Mouse (Mus musculus) stomach, postnatal 0 days (tissue): Measurements from ENCODE around the gene Cntln. TPM values are rescaled to one million over a fixed set of nuclear protein-coding genes. Genes with fewer than 3 reads are reported as not detected.

ENCODE experiments used
- ATAC-seq: fragments of 200-750 bp; cut with Nextera tagmentation; 2 replicates; pipeline ENCODE4 v1.8.0; 2017; ENCODE audit not compliant: low FRiP score, low TSS enrichment
- DNase-seq: peaks from one replicate; pipeline ENCODE4 v3.0.0-alpha.2; 2016; ENCODE audit warnings: low spot score
- H3K27ac ChIP-seq: fragments of 300-500 bp; sonication (generic); replicated peaks from 2 replicates; pipeline ENCODE4 v1.5.1; 2014; ENCODE audit warnings: mild to moderate bottlenecking, control low read depth
- H3K27me3 ChIP-seq: fragments of 300-500 bp; sonication (generic); 2 replicates; pipeline ENCODE4 v1.6.1; 2014; ENCODE audit warnings: low read length; ENCODE audit not compliant: control insufficient read depth, insufficient read depth
- H3K36me3 ChIP-seq: fragments of 300-500 bp; sonication (generic); 2 replicates; pipeline ENCODE4 v1.6.1; 2014; ENCODE audit warnings: low read length, mixed read lengths; ENCODE audit not compliant: control insufficient read depth, insufficient read depth
- H3K4me1 ChIP-seq: fragments of 300-500 bp; sonication (generic); replicated peaks from 2 replicates; pipeline ENCODE4 v1.6.1; 2014; ENCODE audit warnings: antibody characterized with exemption; ENCODE audit not compliant: control insufficient read depth, insufficient read depth
- H3K4me2 ChIP-seq: fragments of 300-500 bp; sonication (generic); replicated peaks from 2 replicates; pipeline ENCODE4 v1.6.1; 2014; ENCODE audit warnings: low read depth, mild to moderate bottlenecking, control low read depth, moderate library complexity
- H3K4me3 ChIP-seq: fragments of 300-500 bp; sonication (generic); 2 replicates; pipeline ENCODE4 v1.5.1; 2014; ENCODE audit warnings: low read depth, low read length, control low read depth
- H3K9ac ChIP-seq: fragments of 300-500 bp; sonication (generic); 2 replicates; pipeline ENCODE4 v1.6.1; 2014; ENCODE audit warnings: mild to moderate bottlenecking, low read length, control low read depth, mixed read lengths
- H3K9me3 ChIP-seq: fragments of 300-500 bp; sonication (generic); 2 replicates; pipeline ENCODE4 v1.6.1; 2016; ENCODE audit warnings: low read length; ENCODE audit not compliant: control insufficient read depth
- CTCF ChIP-seq: IDR thresholded peaks from 2 replicates; pipeline ENCODE4 v1.5.1; 2016; ENCODE audit warnings: antibody characterized with exemption, low read depth, mild to moderate bottlenecking, moderate library complexity
- EP300 ChIP-seq: optimal IDR thresholded peaks from 2 replicates; pipeline ENCODE3; 2016; ENCODE audit warnings: antibody characterized with exemption
- WGBS: fragments of 180-500 bp; shearing (Covaris S2); extraction: QIAGEN DNeasy Blood & Tissue Kit; methylation state at CpG from one replicate; pipeline ENCODE4 v1.1.7; 2014; 5-methylcytosine and 5-hydroxymethylcytosine counted together
- polyA plus RNA-seq: library from polyadenylated mRNA; unstranded; fragments of >200 nt; fragmentation: Nextera tagmentation; extraction: Ambion mirVana; gene quantifications from 2 replicates; pipeline ENCODE4 v1.2.1, GENCODE M21; 2015

Gene Cntln
- polyA plus RNA-seq, 1 experiment from 2014 or later: 5.2 TPM

DNA sequence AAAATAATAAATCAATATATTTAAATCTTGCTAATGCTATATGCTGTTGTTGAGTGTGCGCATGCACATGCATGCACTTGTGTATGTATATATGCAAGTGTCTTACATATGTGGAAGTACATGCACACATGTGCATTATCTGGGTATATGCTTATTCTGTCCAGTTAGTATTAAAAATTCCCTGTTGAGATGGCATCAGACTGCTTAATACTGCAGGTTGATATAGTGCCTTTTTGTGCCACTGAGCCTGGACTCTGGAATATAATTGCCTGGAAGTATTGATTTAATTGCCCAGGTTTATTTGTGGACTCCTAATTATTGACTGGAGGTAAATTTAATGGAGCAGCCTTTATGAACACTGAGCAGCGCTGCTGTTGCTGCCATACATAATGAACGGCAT lies 236.2 kb downstream of the Cntln start:
- TF ChIP-seq EP300: no peak
- TF ChIP-seq CTCF: no peak
- H3K27me3 ChIP-seq: no peaks in the 10 kb centered on the region
- H3K4me1 ChIP-seq: no peaks in the 10 kb centered on the region
- DNase-seq: no peak
- no peaks in the 10 kb centered on the region for H3K9me3 ChIP-seq
- 87% methylated on average over 3 of the region's 3 CpGs for WGBS
- H3K9ac ChIP-seq: no peak overlapping the region
- H3K27ac ChIP-seq: no peak overlapping the region
- no peak overlapping the region for H3K4me3 ChIP-seq
- no peak overlapping the region for H3K4me2 ChIP-seq
- no peaks in the 10 kb centered on the region for H3K36me3 ChIP-seq
- ATAC-seq: no peak

DNA sequence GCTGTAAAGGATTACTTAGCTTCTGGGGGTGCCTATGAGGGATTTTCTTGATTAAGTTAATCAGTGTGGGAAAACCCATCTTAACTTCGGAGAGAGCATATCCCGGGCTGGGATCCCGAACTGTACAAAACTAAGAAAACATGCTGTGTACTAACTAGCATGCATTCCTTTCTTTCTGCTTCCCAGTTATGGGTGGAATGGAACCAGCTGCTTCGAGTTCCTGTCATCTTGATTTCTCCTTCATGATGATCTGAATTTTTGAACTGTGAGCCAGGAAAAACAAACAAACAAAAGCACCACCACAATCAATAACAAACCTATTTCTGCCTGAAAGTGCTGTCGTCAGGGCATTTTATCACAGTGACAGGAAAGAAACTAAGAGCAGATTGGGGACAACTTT lies 265.6 kb downstream of the Cntln start:
- no peaks in the 10 kb centered on the region for H3K9me3 ChIP-seq
- H3K9ac ChIP-seq: no peak overlapping the region
- no peaks in the 10 kb centered on the region for H3K4me1 ChIP-seq
- ATAC-seq (no peak), DNase-seq (no peak)
- no peaks in the 10 kb centered on the region for H3K36me3 ChIP-seq
- H3K27ac ChIP-seq: no peak overlapping the region
- no peak for TF ChIP-seq CTCF
- H3K4me3 ChIP-seq: no peak overlapping the region
- no peak overlapping the region for H3K4me2 ChIP-seq
- no peaks in the 10 kb centered on the region for H3K27me3 ChIP-seq
- WGBS: 76% methylated on average over 5 of the region's 5 CpGs

DNA sequence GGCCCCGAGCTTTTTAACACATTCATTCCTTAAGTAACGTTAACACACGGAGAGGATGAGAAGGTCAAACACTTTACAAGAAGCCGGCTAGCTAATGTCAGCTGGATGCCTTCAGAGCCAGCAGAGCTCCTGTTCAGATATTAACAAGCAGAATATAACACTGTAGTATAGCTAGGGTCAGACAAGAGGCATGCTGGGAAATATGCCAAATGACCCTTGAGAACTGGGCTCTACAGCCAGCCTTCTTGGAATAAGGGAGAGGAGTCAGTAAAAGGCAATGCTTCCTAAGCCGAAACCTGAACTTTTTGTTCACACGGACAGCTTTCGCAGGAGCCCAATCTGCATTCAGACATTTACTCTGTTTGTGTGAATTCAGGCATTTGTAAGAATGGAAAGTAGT lies 267.8 kb downstream of the Cntln start:
- H3K9ac ChIP-seq: no peak overlapping the region
- no peaks in the 10 kb centered on the region for H3K4me1 ChIP-seq
- TF ChIP-seq CTCF (no peak), EP300 (no peak)
- no peak overlapping the region for H3K27ac ChIP-seq
- DNase-seq (no peak), ATAC-seq (no peak)
- H3K27me3 ChIP-seq: no peaks in the 10 kb centered on the region
- H3K36me3 ChIP-seq: no peaks in the 10 kb centered on the region
- no peak overlapping the region for H3K4me3 ChIP-seq
- H3K9me3 ChIP-seq: no peaks in the 10 kb centered on the region
- WGBS: 58% methylated on average over 7 of the region's 7 CpGs
- no peak overlapping the region for H3K4me2 ChIP-seq

DNA sequence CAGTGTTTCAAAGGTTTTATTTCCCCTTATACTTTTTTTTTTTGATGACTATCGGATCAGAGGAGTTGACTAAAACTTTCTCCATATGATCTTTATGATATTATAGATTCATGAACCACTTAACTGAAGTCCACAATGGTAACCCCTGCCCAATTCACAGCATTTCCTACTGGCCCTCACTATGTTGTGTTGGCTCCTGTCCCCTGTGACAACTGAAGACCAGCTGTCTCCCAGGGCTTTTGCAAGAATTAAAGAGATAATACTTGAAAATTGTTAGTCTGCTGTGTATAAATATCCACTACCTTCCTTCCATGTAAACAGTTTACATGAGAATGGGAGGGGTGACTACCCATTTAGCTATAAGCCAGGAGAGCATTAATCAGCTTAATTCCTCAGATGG lies 270.3 kb downstream of the Cntln start:
- ATAC-seq (no peak), DNase-seq (no peak)
- WGBS: 84% methylated on average over 1 of the region's 1 CpGs

DNA sequence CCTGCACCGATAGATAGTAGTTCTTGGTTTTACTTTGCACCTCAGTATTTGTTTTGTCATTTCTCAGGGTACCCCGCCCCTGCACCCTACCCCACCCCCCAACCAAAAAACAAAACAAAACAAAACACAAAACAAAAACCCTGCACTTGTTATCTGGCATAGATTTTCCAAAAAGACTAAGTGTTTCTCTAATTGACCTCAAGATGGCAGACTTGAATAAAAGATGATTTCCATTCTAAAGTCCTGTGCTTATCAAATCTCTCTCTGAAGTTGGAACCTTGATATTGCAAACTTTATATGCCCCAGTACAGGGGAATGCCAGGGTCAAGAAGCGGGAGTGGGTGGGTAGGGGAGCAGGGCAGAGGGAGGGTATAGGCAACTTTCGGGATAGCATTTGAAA lies 277.0 kb downstream of the Cntln start:
- H3K4me2 ChIP-seq: no peak overlapping the region
- no peaks in the 10 kb centered on the region for H3K36me3 ChIP-seq
- no peak for ATAC-seq
- H3K4me3 ChIP-seq: no peak overlapping the region
- no peak overlapping the region for H3K27ac ChIP-seq
- TF ChIP-seq EP300: no peak
- peak; percentile 63 for TF ChIP-seq CTCF
- no peaks in the 10 kb centered on the region for H3K9me3 ChIP-seq
- no peak for DNase-seq
- H3K9ac ChIP-seq: no peak overlapping the region
- no peaks in the 10 kb centered on the region for H3K4me1 ChIP-seq
- no peaks in the 10 kb centered on the region for H3K27me3 ChIP-seq
- 51% methylated on average over 4 of the region's 4 CpGs for WGBS

More for the DNA sequence above, 270.3 kb downstream of the Cntln start:
- Histone ChIP-seq H3K4me2 (no peak overlapping the region), H3K9ac (no peak overlapping the region), H3K27me3 (no peaks in the 10 kb centered on the region), H3K27ac (no peak overlapping the region), H3K4me1 (no peaks in the 10 kb centered on the region), H3K36me3 (no peaks in the 10 kb centered on the region), H3K9me3 (no peaks in the 10 kb centered on the region), H3K4me3 (no peak overlapping the region)
- TF ChIP-seq EP300 (no peak), CTCF (no peak)

DNA sequence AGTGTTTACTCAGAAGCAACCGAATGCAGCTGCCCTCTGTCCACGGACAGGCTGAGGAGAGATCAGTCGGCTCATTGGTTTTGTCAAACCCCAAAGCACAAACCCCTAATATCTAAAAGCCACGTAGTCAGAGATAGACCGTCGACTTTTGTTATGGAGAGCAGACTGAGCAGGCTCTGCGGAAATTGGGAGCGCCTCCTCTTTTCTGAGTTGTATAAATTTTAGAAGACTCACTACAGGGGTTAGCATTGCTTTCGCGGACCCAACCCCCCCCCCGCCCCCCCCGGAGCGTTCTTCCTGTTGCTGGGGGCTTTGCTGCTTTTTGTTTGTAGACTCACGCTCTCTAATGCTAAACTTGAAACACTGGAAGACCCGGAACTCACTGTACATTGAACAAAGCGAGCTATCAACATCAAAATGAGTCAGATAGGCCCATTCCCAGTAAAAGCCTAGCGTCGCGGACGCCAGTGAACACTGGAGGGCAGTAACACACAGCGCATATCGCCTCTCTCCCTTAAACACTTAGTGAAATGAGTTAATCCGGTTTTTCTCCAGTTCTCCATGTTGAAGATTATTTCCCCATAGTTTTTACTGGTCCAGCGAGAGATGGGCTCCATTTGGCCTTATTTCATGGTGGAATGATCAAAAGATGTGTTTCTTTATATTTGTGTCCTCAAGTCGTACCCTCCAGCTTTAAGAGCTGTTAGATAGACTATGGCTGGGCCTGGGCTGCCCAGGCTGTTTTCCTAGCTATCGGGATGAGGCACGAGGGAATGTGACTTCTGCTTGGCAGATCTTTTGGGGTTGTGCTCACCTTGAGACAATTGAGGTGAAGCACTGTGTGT lies 278.6 kb downstream of the Cntln start:
- H3K4me1 ChIP-seq: no peaks in the 10 kb centered on the region
- H3K27me3 ChIP-seq: no peaks in the 10 kb centered on the region
- WGBS: 27% methylated on average over 27 of the region's 27 CpGs
- H3K27ac ChIP-seq: no peak overlapping the region
- H3K36me3 ChIP-seq: no peaks in the 10 kb centered on the region
- DNase-seq (peak; percentile 70), ATAC-seq (peak; percentile 76)
- H3K4me3 ChIP-seq: no peak overlapping the region
- 0 out of 2 replicates have a peak overlapping the region, but pooled peaks have one; percentile 31 for H3K4me2 ChIP-seq
- H3K9ac ChIP-seq: no peak overlapping the region
- TF ChIP-seq CTCF (peak; percentile 94), EP300 (no peak)
- no peaks in the 10 kb centered on the region for H3K9me3 ChIP-seq
